Mouse (Mus musculus) intestine, postnatal 0 days (tissue): ENCODE data around the gene Dhrs9. TPM values are rescaled to one million over a fixed set of nuclear protein-coding genes. Genes with fewer than 3 reads are reported as not detected.

Experiments
- ATAC-seq: fragments of 200-750 bp; cut with Nextera tagmentation; 2 replicates; pipeline ENCODE4 v1.8.0; 2017; ENCODE audit warnings: mild to moderate bottlenecking, moderate TSS enrichment, moderate library complexity
- H3K27ac ChIP-seq: fragments of 300-500 bp; sonication (generic); 2 replicates; pipeline ENCODE4 v1.5.1; 2014; ENCODE audit warnings: mild to moderate bottlenecking, low read depth, low read length, moderate library complexity
- H3K27me3 ChIP-seq: fragments of 300-500 bp; sonication (generic); replicated peaks from 2 replicates; pipeline ENCODE4 v1.6.1; 2014; ENCODE audit warnings: low read length, mixed read lengths; ENCODE audit not compliant: control insufficient read depth, insufficient read depth
- H3K36me3 ChIP-seq: fragments of 300-500 bp; sonication (generic); 2 replicates; pipeline ENCODE4 v1.6.1; 2014; ENCODE audit warnings: mild to moderate bottlenecking, moderate library complexity; ENCODE audit not compliant: control insufficient read depth, insufficient read depth
- H3K4me1 ChIP-seq: fragments of 300-500 bp; sonication (generic); replicated peaks from 2 replicates; pipeline ENCODE4 v1.6.1; 2014; ENCODE audit warnings: antibody characterized with exemption, low read length, mixed read lengths; ENCODE audit not compliant: control insufficient read depth, insufficient read depth
- H3K4me2 ChIP-seq: fragments of 300-500 bp; sonication (generic); replicated peaks from 2 replicates; pipeline ENCODE4 v1.6.1; 2014; ENCODE audit warnings: low read depth, mild to moderate bottlenecking, moderate library complexity
- H3K4me3 ChIP-seq: fragments of 300-500 bp; sonication (generic); 2 replicates; pipeline ENCODE4 v1.5.1; 2014; ENCODE audit warnings: low read depth, low read length
- H3K9ac ChIP-seq: fragments of 300-500 bp; sonication (generic); 2 replicates; pipeline ENCODE4 v1.6.1; 2014; ENCODE audit warnings: mild to moderate bottlenecking, low read depth, low read length
- H3K9me3 ChIP-seq: fragments of 300-500 bp; sonication (generic); 2 replicates; pipeline ENCODE4 v1.6.1; 2016; ENCODE audit warnings: mixed run types; ENCODE audit not compliant: control insufficient read depth
- CTCF ChIP-seq: sonication (generic); IDR thresholded peaks from 2 replicates; pipeline ENCODE4 v1.5.1; 2016; ENCODE audit warnings: low read depth, mild to moderate bottlenecking, control low read depth, antibody characterized with exemption, moderate library complexity
- WGBS: fragments of 180-500 bp; shearing (Covaris S2); extraction: QIAGEN DNeasy Blood & Tissue Kit; methylation state at CpG from one replicate; pipeline ENCODE4 v1.1.7; 2014; 5-methylcytosine and 5-hydroxymethylcytosine counted together
- polyA plus RNA-seq: library from polyadenylated mRNA; unstranded; fragments of >200 nt; fragmentation: Nextera tagmentation; extraction: Ambion mirVana; gene quantifications from 2 replicates; pipeline ENCODE4 v1.2.1, GENCODE M21; 2015

Dhrs9 gene
- polyA plus RNA-seq, 1 experiment from 2014 or later: 2.2 TPM

- 29% methylated on average over 3 of the region's 3 CpGs for WGBS
- no peaks in the 10 kb centered on the region for H3K9me3 ChIP-seq
- ATAC-seq: no peak
Measured at GRCm38 (mm10) chr2:69428116-69428515, 47.9 kb downstream of the Dhrs9 start.

GRCm38 (mm10) chr2:69441656-69442055 lies 61.4 kb downstream of the Dhrs9 start:
- ATAC-seq: no peak
- no peak overlapping the region for H3K9ac ChIP-seq
- no peak overlapping the region for H3K27ac ChIP-seq
- no peaks in the 10 kb centered on the region for H3K4me1 ChIP-seq
- TF ChIP-seq CTCF: no peak
- 51% methylated on average over 3 of the region's 3 CpGs for WGBS
- H3K27me3 ChIP-seq: no peaks in the 10 kb centered on the region
- no peaks in the 10 kb centered on the region for H3K9me3 ChIP-seq
- no peak overlapping the region for H3K4me2 ChIP-seq
- no peaks in the 10 kb centered on the region for H3K36me3 ChIP-seq
- H3K4me3 ChIP-seq: no peak overlapping the region

More at GRCm38 (mm10) chr2:69428116-69428515, 47.9 kb downstream of the Dhrs9 start:
- H3K36me3 ChIP-seq: no peaks in the 10 kb centered on the region
- TF ChIP-seq CTCF: peak; percentile 84
- H3K4me1 ChIP-seq: no peaks in the 10 kb centered on the region
- H3K27ac ChIP-seq: no peak overlapping the region
- H3K4me2 ChIP-seq: no peak overlapping the region
- no peak overlapping the region for H3K4me3 ChIP-seq
- no peak overlapping the region for H3K9ac ChIP-seq
- H3K27me3 ChIP-seq: no peaks in the 10 kb centered on the region

- no peaks in the 10 kb centered on the region for H3K4me1 ChIP-seq
- H3K9me3 ChIP-seq: no peaks in the 10 kb centered on the region
- no peaks in the 10 kb centered on the region for H3K36me3 ChIP-seq
- ATAC-seq: no peak
- H3K27me3 ChIP-seq: no peaks in the 10 kb centered on the region
- 44% methylated on average over 4 of the region's 4 CpGs for WGBS
- H3K4me2 ChIP-seq: no peak overlapping the region
- no peak for TF ChIP-seq CTCF
- no peak overlapping the region for H3K9ac ChIP-seq
- no peak overlapping the region for H3K27ac ChIP-seq
- H3K4me3 ChIP-seq: no peak overlapping the region
Measured at GRCm38 (mm10) chr2:69445896-69446472, 65.7 kb downstream of the Dhrs9 start.

GRCm38 (mm10) chr2:69448581-69448980 lies 68.3 kb downstream of the Dhrs9 start:
- H3K36me3 ChIP-seq: no peaks in the 10 kb centered on the region
- TF ChIP-seq CTCF: no peak
- no peak overlapping the region for H3K4me2 ChIP-seq
- 86% methylated on average over 4 of the region's 4 CpGs for WGBS
- H3K27ac ChIP-seq: no peak overlapping the region
- ATAC-seq: no peak
- no peak overlapping the region for H3K9ac ChIP-seq
- no peaks in the 10 kb centered on the region for H3K4me1 ChIP-seq
- no peak overlapping the region for H3K4me3 ChIP-seq
- no peaks in the 10 kb centered on the region for H3K9me3 ChIP-seq
- no peaks in the 10 kb centered on the region for H3K27me3 ChIP-seq

GRCm38 (mm10) chr2:69451128-69451527 lies 70.9 kb downstream of the Dhrs9 start:
- no peak for TF ChIP-seq CTCF
- Histone ChIP-seq H3K27me3 (no peaks in the 10 kb centered on the region), H3K27ac (no peak overlapping the region), H3K9ac (no peak overlapping the region), H3K9me3 (no peaks in the 10 kb centered on the region), H3K4me1 (no peaks in the 10 kb centered on the region), H3K4me3 (no peak overlapping the region), H3K4me2 (no peak overlapping the region), H3K36me3 (no peaks in the 10 kb centered on the region)
- 74% methylated on average over 5 of the region's 5 CpGs for WGBS
- no peak for ATAC-seq

Other genes starting within 250 kb of the Dhrs9 start
- gene Nostrin, start 244.6 kb upstream of the Dhrs9 start, polyA plus RNA-seq: 33.3 and 37.9 TPM in 2 replicates
- gene Spc25, start 174.3 kb upstream of the Dhrs9 start, polyA plus RNA-seq: 46.0 and 47.8 TPM in 2 replicates
- not detected in 2 replicates for gene G6pc2, start 169.4 kb upstream of the Dhrs9 start, polyA plus RNA-seq
- 2.8 and 4.0 TPM in 2 replicates for gene Abcb11, start 37.8 kb upstream of the Dhrs9 start, polyA plus RNA-seq
- gene Lrp2, start 205.6 kb downstream of the Dhrs9 start, polyA plus RNA-seq: 1.6 TPM in 2 replicates